Mouse (Mus musculus) testis, postnatal 14 days (tissue): ENCODE data around the gene Ets1.
A peak's percentile ranks its signal among the peaks of the same experiment; 100 is the strongest.

Experiments
- DNase-seq: peaks from one replicate; pipeline ENCODE4 v3.0.0; 2021; ENCODE audit warnings: low spot score

Ets1 gene

DNA sequence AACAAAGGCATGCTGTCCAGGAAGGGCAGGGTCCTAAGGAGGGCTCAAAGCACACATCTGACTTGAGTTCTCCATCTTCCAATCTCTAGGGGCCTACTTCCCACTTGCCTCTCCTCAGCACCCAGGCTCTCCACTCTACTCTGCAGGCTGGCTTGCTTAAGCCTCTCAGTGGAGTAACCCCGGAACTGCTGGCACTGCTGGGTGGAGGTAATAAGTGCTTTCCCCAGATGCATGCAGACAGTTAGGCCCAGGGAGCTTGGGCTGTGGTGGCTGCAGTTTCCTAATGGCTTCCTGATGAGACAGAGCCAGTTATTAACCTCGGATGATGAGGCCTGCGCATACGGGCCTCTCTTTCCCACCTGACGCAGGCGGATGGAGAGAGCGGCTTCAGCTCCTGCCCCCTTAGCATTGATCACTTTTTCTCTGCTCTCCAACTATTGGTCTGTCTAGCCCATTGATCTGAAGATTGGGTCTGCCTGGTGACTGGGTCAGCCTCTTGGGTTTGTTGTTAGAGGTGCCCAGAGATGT lies 76.4 kb downstream of the Ets1 start:
- DNase-seq: no peak

DNA sequence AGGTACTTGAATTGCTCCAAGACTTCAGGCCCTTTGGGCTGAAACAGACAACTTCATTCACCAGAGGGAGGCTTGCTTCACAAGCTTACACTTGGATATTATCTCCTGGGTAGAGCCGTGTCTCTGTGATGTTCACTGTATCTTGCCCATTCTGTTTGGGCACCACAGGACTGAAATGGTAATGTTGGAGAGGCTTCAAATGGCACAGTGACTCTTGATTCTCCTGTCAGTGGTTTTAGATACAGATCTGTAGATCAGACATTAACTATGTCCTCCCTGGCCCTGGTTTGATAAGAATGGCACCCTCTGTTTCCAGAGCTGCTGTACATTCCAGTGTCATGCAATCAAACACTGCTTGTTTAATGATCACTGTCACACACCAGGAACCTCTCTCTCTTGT lies 77.1 kb downstream of the Ets1 start:
- DNase-seq: no peak

DNA sequence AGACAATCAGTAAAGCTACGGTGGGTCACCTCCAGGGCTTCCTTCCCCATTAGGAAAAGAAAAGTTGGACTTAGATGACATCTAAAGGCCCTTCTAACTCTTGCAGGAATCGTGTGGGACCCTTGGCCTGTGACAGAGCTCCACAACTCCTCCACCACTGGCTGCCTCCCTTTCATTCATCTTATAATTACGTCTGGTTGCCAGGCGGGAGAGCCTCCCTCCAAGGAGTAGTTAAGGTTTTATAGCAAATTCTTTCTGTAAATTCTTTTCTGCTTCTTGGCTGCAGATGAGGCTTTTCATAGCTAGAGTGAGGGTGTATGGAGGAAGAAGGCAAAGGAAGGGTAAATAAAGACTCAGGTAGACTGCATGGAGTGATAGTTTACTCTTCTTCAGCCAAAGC lies 77.8 kb downstream of the Ets1 start:
- DNase-seq: no peak

DNA sequence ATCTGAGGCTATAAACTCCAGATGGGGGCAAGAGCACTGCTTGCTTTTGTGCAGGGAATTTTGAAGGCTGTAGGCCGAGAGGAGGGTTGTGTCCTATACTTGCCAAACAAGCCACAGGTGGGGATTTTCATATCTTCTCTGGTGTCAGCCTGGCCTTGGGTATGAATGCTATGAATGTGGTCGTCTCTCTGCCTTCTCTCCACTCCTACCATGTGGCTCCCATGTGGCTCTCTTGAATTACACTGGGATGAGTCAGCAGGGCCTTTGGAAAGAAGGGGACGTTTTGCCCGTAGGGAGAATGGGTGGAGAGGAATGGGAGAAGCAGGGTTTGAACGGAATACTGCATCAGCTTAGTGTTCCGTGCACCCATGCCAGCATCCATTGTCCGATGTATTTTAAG lies 78.5 kb downstream of the Ets1 start:
- DNase-seq: no peak

DNA sequence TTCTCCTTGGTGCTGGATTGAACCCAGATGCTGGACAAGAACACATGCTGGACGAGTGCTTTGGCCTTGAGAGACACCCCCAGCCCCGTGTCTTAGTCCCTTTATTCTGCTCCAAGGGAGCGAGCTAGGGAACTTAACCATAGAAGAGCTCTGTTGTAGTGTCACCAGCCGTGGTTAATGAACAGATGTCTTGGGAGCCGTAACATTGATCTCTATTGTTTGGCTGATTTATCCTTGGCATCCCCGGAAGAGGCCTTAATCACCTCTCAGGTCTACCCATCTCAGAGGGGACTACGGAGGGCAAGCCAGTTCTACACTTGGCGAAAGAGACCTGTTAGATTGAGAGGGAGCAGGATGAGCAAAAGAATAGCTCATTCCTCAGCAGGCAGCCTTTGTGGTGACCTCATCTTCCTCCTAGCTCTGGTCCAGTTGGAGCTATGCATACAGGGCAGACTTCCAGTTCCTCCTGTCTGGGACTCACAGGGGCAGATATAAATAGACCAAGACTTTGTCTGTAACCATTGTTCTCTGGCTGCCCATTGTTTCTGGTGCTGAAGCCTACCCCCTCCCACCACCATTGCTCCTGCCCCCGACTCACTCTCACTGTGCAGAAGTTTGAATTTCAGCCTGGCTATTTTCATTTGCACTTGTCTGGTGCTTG lies 79.9 kb downstream of the Ets1 start:
- DNase-seq: no peak

DNA sequence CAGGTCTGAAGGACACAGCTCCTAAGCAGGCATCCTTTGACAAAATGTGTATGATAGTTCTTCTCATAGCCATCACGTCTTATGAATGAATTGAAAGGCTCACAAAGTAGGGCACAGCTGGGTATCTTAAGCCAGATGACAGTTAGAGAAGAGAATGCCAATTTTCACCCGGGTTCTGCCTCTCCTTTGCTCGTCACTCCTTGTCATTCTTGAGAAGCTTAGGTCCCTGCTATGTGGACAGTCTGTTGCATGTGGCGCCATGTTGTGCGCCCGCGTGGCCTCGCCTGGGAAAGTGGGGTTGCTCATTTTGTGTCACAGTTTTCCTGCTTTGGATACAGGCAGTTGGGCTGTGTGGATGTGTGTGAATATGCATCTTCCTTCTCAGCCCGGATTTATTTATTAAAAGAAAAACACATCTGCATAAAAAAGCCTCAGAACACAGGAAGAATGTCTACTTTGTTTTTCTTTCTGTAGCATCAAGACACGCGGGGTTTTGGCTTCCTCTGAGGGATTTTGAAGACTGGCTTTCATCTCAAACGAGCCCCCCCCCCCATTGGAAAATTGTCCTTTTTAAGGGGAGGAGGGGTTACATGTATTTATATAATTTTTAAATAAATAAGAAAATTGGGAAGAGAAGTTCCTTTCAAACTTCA lies 81.4 kb downstream of the Ets1 start:
- DNase-seq: no peak

DNA sequence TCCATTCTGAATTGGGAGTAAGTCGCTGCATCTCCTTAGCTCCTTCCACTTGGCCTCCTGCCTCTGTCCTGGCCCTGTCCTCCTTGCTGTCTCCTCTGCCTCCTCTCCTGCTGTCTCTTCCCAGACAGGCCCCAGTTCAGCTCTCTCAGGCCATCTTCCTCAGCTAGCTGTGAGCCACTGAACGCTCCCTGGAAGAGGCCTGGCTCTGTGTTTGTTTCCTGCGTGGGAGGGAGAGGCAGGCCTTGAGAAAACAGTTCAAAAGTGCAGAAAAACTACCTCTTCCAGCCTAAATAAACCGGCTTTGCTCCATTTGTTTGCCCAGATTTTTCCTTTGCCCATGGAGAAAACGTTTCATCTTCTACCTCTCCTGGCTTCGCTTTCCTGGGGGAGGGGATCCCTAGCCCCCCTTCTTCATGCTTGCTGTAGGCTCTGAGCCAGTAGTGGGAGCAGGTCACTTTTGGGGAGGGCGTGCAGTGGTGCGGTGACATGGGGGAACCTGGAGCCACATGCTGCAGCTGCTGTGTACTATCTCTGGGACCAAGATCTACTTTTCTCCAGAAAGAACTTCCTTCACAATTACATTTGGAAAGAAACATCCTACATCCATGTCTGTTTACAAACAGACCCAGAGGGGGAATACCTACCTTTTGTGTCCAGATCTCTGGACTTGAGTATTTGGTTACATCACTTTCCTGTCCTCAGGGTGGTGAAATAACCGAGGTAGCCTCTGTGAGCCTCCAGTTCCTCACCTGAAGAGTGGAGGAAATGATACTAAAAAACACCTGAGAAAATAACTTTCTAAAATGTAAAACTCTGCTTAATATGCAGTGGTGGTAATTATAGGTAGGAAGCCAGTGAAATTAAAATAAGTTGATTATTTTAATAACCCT lies 82.2 kb downstream of the Ets1 start:
- DNase-seq: no peak

DNA sequence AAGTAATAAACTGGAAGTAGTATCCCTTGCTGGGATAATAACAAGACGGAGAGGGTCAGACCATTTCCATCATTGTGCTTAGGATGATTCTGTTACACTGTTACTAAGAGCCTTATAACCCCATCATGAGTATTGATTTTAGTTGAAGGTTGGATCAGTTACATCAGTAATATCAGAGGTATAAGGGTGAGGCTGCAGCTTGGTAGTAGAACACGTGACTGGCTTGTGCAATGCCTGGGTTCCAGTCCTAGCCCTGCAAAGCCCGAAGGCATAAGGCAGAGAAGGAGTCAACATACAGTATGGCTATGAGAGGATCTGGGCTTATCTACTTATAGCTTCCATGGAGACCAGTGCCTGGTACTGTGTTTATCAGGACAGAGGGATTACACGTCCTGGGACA lies 82.8 kb downstream of the Ets1 start:
- DNase-seq: no peak

DNA sequence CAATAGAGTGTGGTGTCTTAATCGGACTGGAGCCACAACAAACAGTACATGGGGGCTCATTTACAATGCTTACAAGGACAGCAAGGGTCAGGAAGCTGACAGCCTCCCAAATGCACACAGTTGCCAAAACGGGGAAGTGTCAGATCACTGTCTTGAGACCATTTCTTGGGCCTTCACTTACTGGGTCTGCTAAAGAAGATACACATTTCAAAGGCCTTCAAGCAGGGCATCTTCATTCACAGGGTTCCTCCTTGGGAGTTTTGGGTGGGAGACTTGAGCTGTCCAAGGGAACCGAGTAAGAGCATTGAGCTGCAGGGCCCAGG lies 83.9 kb downstream of the Ets1 start:
- no peak for DNase-seq

DNA sequence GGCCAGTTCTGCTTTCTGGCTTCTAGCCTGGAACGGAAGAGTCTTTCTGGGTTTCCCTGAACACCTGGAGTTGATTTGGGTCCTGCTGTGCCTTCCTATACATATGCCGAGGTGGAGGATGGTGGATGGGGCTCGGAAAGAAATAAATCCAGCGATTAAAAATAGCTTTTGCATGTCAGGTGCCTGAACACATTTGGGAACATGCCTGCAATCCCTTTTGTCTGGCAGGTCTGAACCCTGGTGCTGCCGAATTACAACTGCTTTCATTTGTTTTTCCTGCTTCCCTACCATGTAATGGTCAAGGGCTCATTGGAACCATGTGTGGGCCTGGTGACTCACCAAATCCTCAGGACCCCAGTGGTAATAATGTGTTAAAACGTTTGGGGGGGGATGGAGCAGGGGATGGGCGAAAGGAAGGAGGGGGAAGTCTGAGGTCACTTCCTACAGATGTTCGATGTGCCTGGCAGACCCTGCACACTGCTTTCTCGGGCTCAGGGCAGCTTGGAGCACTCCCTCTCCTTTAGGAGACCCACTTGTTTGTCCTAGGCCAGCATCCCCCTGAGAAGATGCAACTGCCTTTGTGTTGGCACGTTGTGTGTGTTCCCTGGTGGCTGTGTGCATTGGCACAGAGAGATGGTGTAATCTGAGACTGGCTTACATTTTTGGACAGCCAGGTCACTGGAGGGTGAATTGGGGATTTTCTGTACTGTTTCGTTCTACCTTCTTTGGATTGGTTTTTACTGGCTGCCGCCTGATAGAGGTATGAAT lies 84.4 kb downstream of the Ets1 start:
- DNase-seq: no peak

DNA sequence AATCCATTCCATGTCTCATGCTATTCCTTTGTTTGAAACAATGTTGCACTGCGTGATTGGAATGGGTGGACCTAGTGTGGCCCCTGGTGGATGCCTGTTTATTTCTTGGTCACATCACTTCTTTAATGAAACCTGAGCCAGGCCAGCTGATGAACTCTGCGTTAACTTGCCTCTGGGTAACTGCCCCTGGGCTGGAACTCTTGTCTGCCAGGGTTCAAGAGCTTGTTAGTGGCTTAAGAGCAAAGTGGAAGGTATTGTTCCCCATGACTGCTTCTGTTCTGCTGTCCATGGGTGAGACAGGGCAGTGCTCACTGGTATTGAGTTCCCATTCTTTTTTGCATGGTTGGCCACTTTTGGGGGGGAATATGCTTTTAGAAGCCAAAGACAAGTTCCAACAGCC lies 85.1 kb downstream of the Ets1 start:
- no peak for DNase-seq

DNA sequence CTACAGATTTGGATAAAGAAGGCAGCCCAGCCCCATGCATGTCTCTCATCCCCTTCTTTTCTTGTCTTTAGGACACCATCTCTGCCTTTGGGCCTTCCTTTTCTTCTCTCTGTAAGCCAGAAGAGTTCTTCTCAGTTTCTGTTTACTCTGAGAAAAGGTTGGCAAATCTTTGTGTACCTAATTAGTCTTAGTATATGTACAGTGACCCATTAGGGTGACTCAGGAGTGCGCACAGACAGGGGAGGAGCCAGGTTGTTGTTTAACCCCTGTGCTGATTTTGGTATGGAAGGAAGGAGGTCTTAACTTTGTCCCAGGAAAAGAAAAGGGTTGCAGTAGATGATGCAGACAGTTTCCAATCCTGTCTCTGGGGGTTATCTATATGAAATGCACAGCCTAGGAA lies 86.2 kb downstream of the Ets1 start:
- DNase-seq: no peak

DNA sequence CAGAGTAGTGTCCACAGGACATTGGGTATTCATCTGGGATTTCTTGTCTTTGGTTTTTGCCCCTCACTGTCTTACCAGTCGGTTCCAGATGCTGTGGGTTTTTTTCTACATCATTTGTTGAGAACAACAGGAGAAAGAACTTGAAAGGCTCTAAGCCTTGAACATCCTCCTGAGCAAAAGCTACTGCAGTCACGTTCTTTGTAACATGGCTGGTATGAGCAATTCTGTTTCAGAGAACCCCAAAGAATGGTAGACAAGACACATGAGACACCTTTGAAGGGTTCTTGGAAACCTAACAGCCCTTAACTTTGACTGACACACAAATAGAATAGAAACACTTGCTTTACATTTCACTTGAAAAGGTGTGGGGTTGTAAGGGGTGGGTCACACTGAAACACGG lies 86.9 kb downstream of the Ets1 start:
- no peak for DNase-seq

DNA sequence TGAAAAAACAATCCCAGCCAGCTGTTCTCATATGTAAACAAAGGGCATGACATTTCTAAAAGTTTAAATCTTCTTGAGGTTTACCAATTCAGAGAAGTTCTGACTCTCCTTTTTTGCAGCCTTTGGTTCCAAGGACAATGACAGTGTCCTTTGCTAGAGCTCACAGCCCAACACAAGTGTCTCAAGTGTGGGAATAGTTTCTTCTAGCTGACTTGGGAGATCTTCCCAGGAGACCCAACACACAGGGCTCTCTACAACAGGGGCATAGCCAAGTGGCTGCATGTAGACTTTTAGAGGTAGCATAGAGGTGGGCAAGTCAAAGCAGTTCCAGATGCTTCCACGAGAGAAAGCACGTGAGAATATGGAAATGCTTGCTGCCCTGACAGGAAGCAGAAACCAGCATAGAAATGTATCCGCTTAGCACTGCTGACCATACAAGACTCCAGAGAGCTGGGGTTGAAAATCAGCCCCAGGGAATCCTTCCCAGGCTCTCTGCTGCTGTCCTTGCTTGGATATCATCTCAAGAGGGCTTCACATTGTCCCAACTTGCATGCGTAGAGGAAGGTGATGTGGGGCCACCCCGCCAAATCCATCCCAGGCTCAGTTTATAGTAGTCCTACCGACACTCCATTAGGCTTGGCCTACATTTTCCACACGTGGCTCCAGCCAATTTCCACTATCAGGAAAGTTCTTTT lies 88.3 kb downstream of the Ets1 start:
- DNase-seq: no peak

DNA sequence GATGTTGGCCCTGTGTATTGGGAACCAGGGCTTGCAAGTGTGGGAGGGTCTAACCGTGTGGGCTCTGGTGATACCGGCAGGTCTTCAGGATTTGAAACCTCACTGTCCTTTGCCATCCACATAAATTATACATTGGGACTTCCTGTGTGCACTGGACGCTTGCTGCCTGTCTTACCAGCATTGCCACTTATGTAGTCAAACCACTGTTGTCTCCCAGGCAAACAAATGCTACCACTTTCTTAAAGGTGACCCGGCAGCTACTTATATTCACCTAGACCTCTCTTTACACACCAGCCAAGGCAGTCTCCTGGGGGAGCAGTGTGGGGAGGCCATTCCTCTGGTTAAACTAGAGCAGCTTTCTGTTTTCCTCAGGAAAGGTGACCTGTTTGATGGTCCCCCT lies 89.9 kb downstream of the Ets1 start:
- no peak for DNase-seq

DNA sequence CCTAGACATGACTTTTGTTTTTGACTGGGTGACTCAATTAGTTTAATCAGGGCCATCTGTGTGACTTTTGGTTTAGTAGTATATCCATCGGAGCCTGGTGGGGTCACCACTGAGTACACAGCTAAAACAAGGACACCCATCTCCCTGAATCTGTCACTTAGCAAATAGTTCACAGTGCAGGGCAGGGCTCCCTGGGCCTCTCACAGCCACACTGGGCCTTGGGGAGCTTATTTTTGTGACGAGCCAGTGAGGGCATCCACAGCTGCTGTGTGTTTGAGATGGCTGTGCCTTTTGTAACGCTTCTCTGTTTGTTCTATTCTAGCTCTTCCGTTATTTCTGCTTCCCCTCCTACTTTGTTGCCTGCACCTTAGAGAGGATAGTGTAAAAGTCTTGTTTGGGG lies 90.6 kb downstream of the Ets1 start:
- DNase-seq: no peak

DNA sequence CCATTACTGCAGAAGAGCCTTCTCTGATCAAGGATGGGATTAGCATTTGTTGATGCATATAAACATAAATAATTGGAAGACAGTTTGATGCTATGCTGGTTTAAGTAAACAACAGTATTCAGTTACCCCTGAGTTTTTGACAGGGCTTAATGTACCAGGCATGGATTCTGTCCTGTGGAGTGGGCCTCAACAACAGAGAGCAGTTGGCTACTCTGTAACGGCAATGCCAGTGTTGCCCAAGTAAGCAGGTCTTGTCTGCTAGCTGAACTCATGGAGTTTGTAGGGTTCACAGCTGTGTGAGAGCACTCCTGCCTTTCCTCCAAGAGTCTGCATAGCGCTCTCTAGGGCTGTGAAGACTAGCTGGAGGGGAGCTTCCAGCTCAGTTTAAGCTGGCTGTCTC lies 91.0 kb downstream of the Ets1 start:
- peak; percentile 21 for DNase-seq

DNA sequence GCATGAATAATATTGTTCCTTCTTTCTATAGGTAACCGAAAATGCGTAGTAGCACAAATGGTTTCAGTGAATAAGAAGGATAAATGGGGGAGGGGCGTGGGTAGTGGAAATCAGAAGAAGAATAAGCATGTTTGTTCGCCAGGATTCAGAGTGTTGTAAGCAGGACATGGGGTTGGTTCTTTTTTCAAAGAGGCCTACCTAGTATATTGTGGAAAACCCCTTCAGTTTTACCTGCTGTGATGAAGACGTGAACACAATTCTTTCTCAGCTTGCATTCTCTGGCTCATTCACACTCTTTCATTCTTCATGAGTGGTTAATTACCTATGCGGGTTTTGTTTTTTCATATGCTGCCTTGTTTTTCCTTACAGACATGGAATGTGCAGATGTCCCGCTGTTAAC lies 92.3 kb downstream of the Ets1 start:
- DNase-seq: no peak

DNA sequence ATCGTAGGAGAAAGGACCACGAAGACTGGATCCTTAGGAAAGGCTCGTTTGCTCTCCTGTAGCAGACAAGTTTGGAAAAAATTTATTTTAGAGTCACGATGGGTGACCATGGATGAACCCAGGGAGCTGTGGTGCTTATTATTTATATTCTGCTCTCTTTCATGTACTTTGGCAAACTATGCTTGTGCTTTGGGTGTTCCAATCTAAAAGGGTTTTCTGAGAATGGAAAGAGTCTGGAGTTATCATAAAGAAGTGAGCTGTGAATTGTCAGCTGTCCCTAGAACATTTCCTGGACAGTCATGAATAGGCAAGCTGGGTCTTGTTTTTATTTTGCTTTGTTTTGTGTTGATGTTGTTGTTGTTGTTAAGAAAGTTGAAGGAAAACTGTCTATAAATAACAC lies 92.8 kb downstream of the Ets1 start:
- DNase-seq: no peak

DNA sequence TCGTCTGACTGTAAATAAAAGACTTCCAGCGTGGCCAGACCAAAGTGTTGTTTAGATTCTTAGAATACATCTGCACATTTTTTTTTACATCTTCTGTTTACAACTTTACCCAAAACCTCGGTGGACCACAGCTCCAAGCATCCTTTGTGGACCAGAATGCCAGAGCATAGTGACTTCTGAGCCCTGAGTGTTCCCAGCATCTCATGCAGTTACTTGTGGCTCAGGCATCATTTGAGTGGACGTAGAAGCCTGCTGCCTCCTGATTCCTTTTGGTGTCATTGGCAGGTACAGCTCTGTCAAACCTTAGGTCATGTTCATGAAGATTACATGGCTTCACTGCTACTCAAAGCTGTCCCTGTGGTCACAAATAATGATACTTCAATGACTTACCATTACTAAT lies 93.2 kb downstream of the Ets1 start:
- no peak for DNase-seq

DNA sequence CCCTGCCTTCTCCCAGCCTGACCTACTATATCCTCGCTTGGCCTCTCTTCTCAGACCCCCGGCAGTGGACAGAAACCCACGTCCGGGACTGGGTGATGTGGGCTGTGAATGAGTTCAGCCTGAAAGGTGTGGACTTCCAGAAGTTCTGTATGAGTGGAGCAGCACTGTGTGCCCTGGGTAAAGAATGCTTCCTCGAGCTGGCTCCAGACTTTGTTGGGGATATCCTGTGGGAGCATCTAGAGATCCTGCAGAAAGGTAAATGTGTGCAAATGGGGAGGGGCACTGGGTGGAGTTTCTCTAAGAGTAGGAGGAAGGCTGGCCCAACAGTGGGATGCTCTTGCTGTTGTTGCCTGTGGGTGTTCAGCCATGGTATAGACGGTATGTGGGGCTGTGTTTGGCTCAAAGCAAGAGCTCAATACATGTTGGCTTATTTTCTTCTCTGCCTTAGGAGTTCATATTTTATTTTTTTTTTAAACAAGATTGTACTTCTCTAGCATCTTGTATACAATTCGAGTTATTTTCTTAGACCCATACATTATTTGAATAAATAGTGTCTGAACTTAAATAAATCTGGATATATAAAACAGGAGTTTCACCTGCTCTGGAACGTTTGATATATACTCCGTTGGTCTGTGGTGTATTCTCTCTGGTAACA lies 94.1 kb downstream of the Ets1 start:
- no peak for DNase-seq
